Mouse (Mus musculus): ENCODE results near the gene Gpld1. TPM values are rescaled to one million over a fixed set of nuclear protein-coding genes. Genes with fewer than 3 reads are reported as not detected.

Gpld1 gene
- polyA plus RNA-seq (2017; shearing (Covaris generic)), result 1 to 10 TPM in 1 of 2 experiments, under 1 TPM in 1; 0.98 to 2.4 TPM

- no peak for ATAC-seq
Measured at GRCm38 (mm10) chr13:24942512-24943282, at the start of gene Gpld1. Gene Gpld1, plus strand, starts transcription at chr13:24943152.

GRCm38 (mm10) chr13:24893880-24894279, 49.1 kb upstream of the Gpld1 start:
- ATAC-seq, result no peak

- ATAC-seq, result no peak
Measured at GRCm38 (mm10) chr13:24901916-24902315, 41.0 kb upstream of the Gpld1 start.

- ATAC-seq, result no peak
Measured at GRCm38 (mm10) chr13:24903412-24903811, 39.5 kb upstream of the Gpld1 start.

- ATAC-seq, result no peak
Measured at GRCm38 (mm10) chr13:24905422-24905821, 37.5 kb upstream of the Gpld1 start.

GRCm38 (mm10) chr13:24906831-24907570, 36.0 kb upstream of the Gpld1 start:
- no peak for ATAC-seq

GRCm38 (mm10) chr13:24909112-24909511, 33.8 kb upstream of the Gpld1 start:
- ATAC-seq, result no peak

- ATAC-seq, result no peak
Measured at GRCm38 (mm10) chr13:24913576-24913975, 29.4 kb upstream of the Gpld1 start.

GRCm38 (mm10) chr13:24914915-24915314, 28.0 kb upstream of the Gpld1 start:
- no peak for ATAC-seq

- ATAC-seq, result no peak
Measured at GRCm38 (mm10) chr13:24915831-24916230, 27.1 kb upstream of the Gpld1 start.

- peak; percentile 72 for ATAC-seq
Measured at GRCm38 (mm10) chr13:24920333-24920977, 22.5 kb upstream of the Gpld1 start.

- peak; percentile 75 for ATAC-seq
Measured at GRCm38 (mm10) chr13:24921281-24921680, 21.7 kb upstream of the Gpld1 start.

- ATAC-seq, result no peak
Measured at GRCm38 (mm10) chr13:24923991-24924390, 19.0 kb upstream of the Gpld1 start.

- ATAC-seq, result no peak
Measured at GRCm38 (mm10) chr13:24930591-24930990, 12.4 kb upstream of the Gpld1 start.

- ATAC-seq, result no peak
Measured at GRCm38 (mm10) chr13:24933199-24933598, 9.8 kb upstream of the Gpld1 start.

- ATAC-seq, result no peak
Measured at GRCm38 (mm10) chr13:24936772-24937107, 6.2 kb upstream of the Gpld1 start.

- peak; percentile 55 for ATAC-seq
Measured at GRCm38 (mm10) chr13:24937108-24937838, 5.7 kb upstream of the Gpld1 start, which contains the start of gene Aldh5a1. Gene Aldh5a1, minus strand, starts transcription at chr13:24937661.

GRCm38 (mm10) chr13:24937839-24938166, 5.1 kb upstream of the Gpld1 start:
- peak; percentile 17 for ATAC-seq

- ATAC-seq, result no peak
Measured at GRCm38 (mm10) chr13:24938683-24939082, 4.3 kb upstream of the Gpld1 start.

- ATAC-seq, result no peak
Measured at GRCm38 (mm10) chr13:24939472-24939871, 3.5 kb upstream of the Gpld1 start.

GRCm38 (mm10) chr13:24943303-24943702, 351 bp downstream of the Gpld1 start:
- ATAC-seq, result no peak

- no peak for ATAC-seq
Measured at GRCm38 (mm10) chr13:24945567-24945966, 2.6 kb downstream of the Gpld1 start.

GRCm38 (mm10) chr13:24947158-24947557, 4.2 kb downstream of the Gpld1 start:
- no peak for ATAC-seq
